ENCODE assay signal across 12 mouse cellular contexts in the genomic region with DNA sequence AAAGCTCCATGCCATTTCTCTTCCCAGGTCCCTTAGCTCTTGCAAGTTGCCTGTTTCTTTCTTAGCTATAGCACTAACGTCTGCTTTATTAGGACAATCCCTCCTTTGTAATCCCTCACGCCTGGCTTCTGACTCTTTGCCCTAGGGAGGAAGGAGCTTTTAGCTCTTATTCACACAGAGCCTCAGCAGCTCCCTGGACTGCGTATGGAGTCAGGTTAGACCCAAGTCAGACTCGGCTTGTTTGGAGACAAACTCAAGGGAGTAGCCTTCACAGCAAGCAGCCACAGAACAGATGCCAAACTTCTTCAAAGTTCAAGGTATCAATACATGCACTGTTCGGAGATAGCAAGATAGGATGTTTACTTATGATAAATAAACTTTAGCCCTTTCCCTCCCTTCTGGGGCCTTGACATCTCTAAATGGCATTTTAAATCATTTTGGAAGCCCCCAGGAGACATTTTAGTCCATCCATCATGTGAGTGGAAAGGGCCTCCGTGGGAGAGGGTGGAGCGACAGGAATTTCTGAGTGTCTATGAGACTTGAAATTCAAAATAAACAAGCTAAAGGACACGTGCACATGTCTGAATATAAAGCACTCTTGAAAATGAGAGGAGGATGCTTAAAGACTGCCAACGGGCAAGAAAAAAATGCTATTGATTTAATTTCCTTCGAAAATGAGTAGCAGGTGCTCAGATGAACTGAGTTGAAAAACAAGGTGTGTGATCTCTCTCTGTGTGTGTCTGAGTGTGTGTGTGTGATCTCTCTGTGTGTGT. TPM values are rescaled to one million over a fixed set of nuclear protein-coding genes. Genes with fewer than 3 reads are reported as not detected.
DNase-seq lines count a peak whose midpoint lies in the region; ATAC-seq lines count a peak whose summit lies in the region.
"Had no signal": no experiment of that assay in that cellular context is flagged by ENCODE, and none has a peak within 500 bp of the region (broad histone marks: within the 10 kb centered on the region; RNA-seq: fewer than 3 reads in every experiment).

No protein-coding gene starts in this region.

- peaks cover 27% of the 10 kb centered on the region for H3K4me1 ChIP-seq in heart, embryonic 13.5 days
- peaks cover 6% of the 10 kb centered on the region for H3K4me1 ChIP-seq in neural tube, embryonic 15.5 days
- H3K4me1 ChIP-seq in embryonic facial prominence, embryonic 10.5 days, result peaks cover 32% of the 10 kb centered on the region

- DNase-seq in heart, adult 18-20 months, result no peak
- DNase-seq in neural tube, embryonic 10.5 days (ENCODE audit: extremely low spot score, low spot score), result peak; percentile 39
- peak; percentile 48 for DNase-seq in embryonic facial prominence, embryonic 10.5 days (ENCODE audit: low spot score)
- DNase-seq in gastrocnemius, postnatal 10 days, result no peak
- DNase-seq in urinary bladder, postnatal 10 days (ENCODE audit: low spot score), result no peak
- DNase-seq: cerebellum, postnatal 36 days; right cerebral cortex, adult 18-20 months; thymus, postnatal 36 days had no signal

- H3K4me2 ChIP-seq in heart, embryonic 13.5 days, result no peak overlapping the region
- no peak overlapping the region for H3K4me2 ChIP-seq in neural tube, embryonic 15.5 days

- ATAC-seq in heart, embryonic 13.5 days (ENCODE audit: extremely low read depth, insufficient number of reproducible peaks, low FRiP score, low TSS enrichment), result no peak
- no peak for ATAC-seq in neural tube, embryonic 15.5 days (ENCODE audit: low FRiP score)
- ATAC-seq: CD4-positive, CD25-positive, alpha-beta regulatory T cell, adult 4 months had no signal

- H3K4me3 ChIP-seq in heart, embryonic 13.5 days, result no peak overlapping the region
- no peak overlapping the region for H3K4me3 ChIP-seq in neural tube, embryonic 15.5 days (replicated peaks)
- no peak overlapping the region for H3K4me3 ChIP-seq in embryonic facial prominence, embryonic 10.5 days

- H3K27me3 ChIP-seq in heart, embryonic 13.5 days (replicated peaks), result no peaks in the 10 kb centered on the region
- no peaks in the 10 kb centered on the region for H3K27me3 ChIP-seq in neural tube, embryonic 15.5 days (replicated peaks)
- no peaks in the 10 kb centered on the region for H3K27me3 ChIP-seq in embryonic facial prominence, embryonic 10.5 days (replicated peaks; ENCODE audit: low read depth, poor library complexity, severe bottlenecking)

- no peaks in the 10 kb centered on the region for H3K9me3 ChIP-seq in heart, embryonic 13.5 days
- no peaks in the 10 kb centered on the region for H3K9me3 ChIP-seq in neural tube, embryonic 15.5 days (replicated peaks)
- no peaks in the 10 kb centered on the region for H3K9me3 ChIP-seq in embryonic facial prominence, embryonic 10.5 days

- 0 out of 2 replicates have a peak overlapping the region, but pooled peaks have one; percentile 21 for H3K9ac ChIP-seq in heart, embryonic 13.5 days
- no peak overlapping the region for H3K9ac ChIP-seq in neural tube, embryonic 15.5 days (replicated peaks)

- 0 out of 2 replicates have a peak overlapping the region, but pooled peaks have one; percentile 4 for H3K27ac ChIP-seq in heart, embryonic 13.5 days (replicated peaks)
- H3K27ac ChIP-seq in neural tube, embryonic 15.5 days (replicated peaks), result no peak overlapping the region
- peak overlapping the region; percentile 40 for H3K27ac ChIP-seq in embryonic facial prominence, embryonic 10.5 days (replicated peaks)
- H3K27ac ChIP-seq: kidney, postnatal 0 days had no signal

- no peaks in the 10 kb centered on the region for H3K36me3 ChIP-seq in heart, embryonic 13.5 days
- H3K36me3 ChIP-seq in neural tube, embryonic 15.5 days, result no peaks in the 10 kb centered on the region
- no peaks in the 10 kb centered on the region for H3K36me3 ChIP-seq in embryonic facial prominence, embryonic 10.5 days (replicated peaks)

- WGBS in heart, embryonic 13.5 days, result 53% methylated on average over 10 of the region's 10 CpGs
- 30% methylated on average over 10 of the region's 10 CpGs for WGBS in neural tube, embryonic 15.5 days
- 26% methylated on average over 10 of the region's 10 CpGs for WGBS in embryonic facial prominence, embryonic 10.5 days

RNA-seq across cellular contexts. Expression of a gene that starts 43.6 kb away (rescaled TPM):
- polyA plus RNA-seq in heart, embryonic 13.5 days (2015; fragmentation: Nextera tagmentation; extraction: Ambion mirVana), result 60.9 and 64.0 TPM in 2 replicates
- 10 to 100 TPM; 26.1 to 30.0 TPM for total RNA-seq in heart, adult 18-20 months (2021)
- polyA plus RNA-seq in neural tube, embryonic 15.5 days (2015; fragmentation: Nextera tagmentation; extraction: Ambion mirVana), result 42.4 and 45.2 TPM in 2 replicates
- polyA plus RNA-seq in embryonic facial prominence, embryonic 10.5 days (2016; fragmentation: Nextera tagmentation; extraction: Ambion mirVana), result 62.6 and 65.0 TPM in 2 replicates
- total RNA-seq in gastrocnemius, postnatal 10 days (2021), result 10 to 100 TPM; 21.5 to 22.3 TPM

Comparison
In these comparisons a context has a peak if more than half of its experiments do, and no peak if none do; other contexts are left out.
1. DNase-seq: peak in neural tube, embryonic 10.5 days (single experiment) and embryonic facial prominence, embryonic 10.5 days (single experiment); none in heart, adult 18-20 months (0 of 2), gastrocnemius, postnatal 10 days (single experiment) and urinary bladder, postnatal 10 days (single experiment).